Mouse (Mus musculus) forebrain, embryonic 11.5 days (tissue): ENCODE data around the gene Pou2f2. TPM values are rescaled to one million over a fixed set of nuclear protein-coding genes. Genes with fewer than 3 reads are reported as not detected.

Experiments used
- ATAC-seq: fragments of 200-750 bp; cut with Nextera tagmentation; replicated peaks from 2 replicates; pipeline ENCODE4 v1.8.0; 2017; ENCODE audit warnings: moderate TSS enrichment; ENCODE audit not compliant: low FRiP score
- DNase-seq: peaks from one replicate; pipeline ENCODE4 v3.0.0-alpha.2; 2017; ENCODE audit warnings: low spot score
- H3K27ac ChIP-seq: fragments of 300-500 bp; sonication (generic); 2 replicates; pipeline ENCODE4 v1.5.1; 2014; ENCODE audit warnings: low read depth, low read length
- H3K27me3 ChIP-seq: fragments of 300-500 bp; sonication (generic); 2 replicates; pipeline ENCODE4 v1.6.1; 2014; ENCODE audit warnings: mild to moderate bottlenecking, low read length, mixed read lengths; ENCODE audit not compliant: control insufficient read depth, insufficient read depth
- H3K36me3 ChIP-seq: fragments of 300-500 bp; sonication (generic); 2 replicates; pipeline ENCODE4 v1.6.1; 2014; ENCODE audit warnings: mild to moderate bottlenecking, low read length, moderate library complexity, mixed read lengths; ENCODE audit not compliant: control insufficient read depth, insufficient read depth
- H3K4me1 ChIP-seq: fragments of 300-500 bp; sonication (generic); replicated peaks from 2 replicates; pipeline ENCODE4 v1.6.1; 2014; ENCODE audit warnings: low read length, mixed read lengths; ENCODE audit not compliant: control insufficient read depth, insufficient read depth
- H3K4me2 ChIP-seq: fragments of 300-500 bp; sonication (generic); 2 replicates; pipeline ENCODE4 v1.6.1; 2014; ENCODE audit warnings: low read depth, mild to moderate bottlenecking, low read length, moderate library complexity, mixed read lengths; ENCODE audit not compliant: severe bottlenecking
- H3K4me3 ChIP-seq: fragments of 300-500 bp; sonication (generic); 2 replicates; pipeline ENCODE4 v1.5.1; 2014; ENCODE audit warnings: low read depth, low read length
- H3K9ac ChIP-seq: fragments of 300-500 bp; sonication (generic); 2 replicates; pipeline ENCODE4 v1.6.1; 2014; ENCODE audit warnings: low read length
- H3K9me3 ChIP-seq: fragments of 300-500 bp; sonication (generic); 2 replicates; pipeline ENCODE4 v1.6.1; 2016; ENCODE audit warnings: low read length, mixed read lengths; ENCODE audit not compliant: control insufficient read depth
- WGBS: fragments of 180-500 bp; shearing (Covaris S2); extraction: QIAGEN DNeasy Blood & Tissue Kit; methylation state at CpG from one replicate; pipeline ENCODE4 v1.1.7; 2014; 5-methylcytosine and 5-hydroxymethylcytosine counted together
- polyA plus RNA-seq: library from polyadenylated mRNA; unstranded; fragments of >200 nt; fragmentation: Nextera tagmentation; extraction: Ambion mirVana; gene quantifications from 2 replicates; pipeline ENCODE4 v1.2.1, GENCODE M21; 2014

Gene Pou2f2
- polyA plus RNA-seq, 1 experiment from 2014 or later, result 16.8 TPM

DNA sequence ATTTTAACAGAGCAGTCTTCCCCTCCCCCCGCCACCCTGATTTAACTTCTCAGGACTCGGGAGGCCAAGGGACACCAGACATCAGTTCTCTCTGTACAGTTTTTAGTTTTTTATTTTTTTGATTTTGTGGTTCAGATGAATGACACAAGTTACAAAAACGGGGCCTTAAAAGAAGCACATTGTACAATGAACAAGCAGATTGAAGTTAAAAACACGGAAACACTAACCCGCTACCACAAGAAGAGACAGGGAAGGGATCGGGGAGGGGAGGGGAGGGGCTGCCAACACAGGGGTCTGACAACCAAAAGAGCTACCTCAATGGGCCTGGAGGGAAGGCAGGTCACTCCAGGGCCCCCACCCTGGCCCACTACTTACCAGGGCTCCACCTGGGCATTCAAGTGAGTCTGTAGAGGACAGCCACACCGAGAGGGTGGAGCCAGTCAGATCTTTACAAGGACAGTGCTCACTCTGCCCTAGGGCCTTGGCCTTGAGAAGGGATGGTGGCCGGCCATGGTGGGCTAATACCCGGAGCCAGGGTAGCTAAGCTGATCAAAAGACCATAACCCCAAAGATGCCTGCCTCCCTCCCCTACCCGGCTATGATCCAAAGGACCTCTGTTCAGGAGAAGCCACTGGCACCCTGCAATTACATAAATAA lies 92.1 kb downstream of the Pou2f2 start:
- no peak for DNase-seq

DNA sequence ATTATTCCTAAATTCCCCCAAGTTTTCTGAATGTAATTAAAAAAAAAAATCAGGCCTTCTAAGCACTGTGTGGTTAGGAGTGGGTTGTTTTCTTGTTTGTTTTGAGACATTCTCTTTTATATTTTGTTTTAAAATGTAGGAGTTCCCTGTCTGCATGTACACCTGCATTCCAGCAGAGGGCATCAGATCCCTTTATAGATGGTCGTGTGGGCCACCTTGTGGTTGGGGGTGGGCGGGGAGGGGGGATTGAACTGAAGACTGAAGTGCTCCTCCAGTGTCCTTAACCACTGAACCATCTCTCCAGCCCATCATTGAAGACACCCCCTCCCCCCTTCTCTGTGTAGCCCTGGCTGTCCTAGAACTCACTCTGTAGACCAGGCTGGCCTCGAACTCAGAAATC lies 92.9 kb downstream of the Pou2f2 start:
- Histone ChIP-seq H3K9ac (no peak overlapping the region), H3K4me2 (no peak overlapping the region), H3K4me3 (no peak overlapping the region), H3K4me1 (peaks cover 3% of the 10 kb centered on the region; the same call in 1 of the 2 replicates), H3K36me3 (peaks cover 15% of the 10 kb centered on the region), H3K9me3 (no peaks in the 10 kb centered on the region), H3K27me3 (no peaks in the 10 kb centered on the region), H3K27ac (no peak overlapping the region)
- 49% methylated on average over 3 of the region's 3 CpGs for WGBS
- no peak for ATAC-seq
- DNase-seq, result no peak

More for the DNA sequence above, 92.1 kb downstream of the Pou2f2 start:
- Histone ChIP-seq H3K36me3 (peaks cover 12% of the 10 kb centered on the region), H3K27me3 (no peaks in the 10 kb centered on the region), H3K4me1 (peaks cover 3% of the 10 kb centered on the region; the same call in 1 of the 2 replicates), H3K27ac (no peak overlapping the region), H3K4me2 (no peak overlapping the region), H3K4me3 (no peak overlapping the region), H3K9me3 (no peaks in the 10 kb centered on the region), H3K9ac (no peak overlapping the region)
- whole genome bisulfite sequencing, result 60% methylated on average over 10 of the region's 10 CpGs
- peak; percentile 31; the same call in 1 of the 2 replicates for ATAC-seq

DNA sequence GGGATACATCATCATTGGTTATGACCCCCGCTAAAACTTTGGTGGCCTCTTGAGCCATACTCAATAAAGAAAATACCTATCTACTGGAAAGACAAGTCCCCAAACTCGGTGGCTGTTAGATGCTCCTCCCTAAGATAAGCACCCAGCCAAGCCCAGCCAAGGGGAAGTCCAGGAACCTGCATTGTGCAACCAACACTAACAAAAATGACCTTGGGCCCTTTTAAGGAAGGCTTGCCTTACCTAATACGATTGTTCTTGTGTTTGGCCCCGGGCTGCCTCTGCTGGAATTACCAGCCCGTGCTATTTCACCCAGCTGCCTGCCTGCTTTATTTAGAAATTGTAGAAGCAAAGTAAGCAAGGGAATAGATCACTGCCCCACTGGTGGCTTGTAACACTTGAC lies 94.9 kb downstream of the Pou2f2 start:
- Histone ChIP-seq H3K27me3 (no peaks in the 10 kb centered on the region), H3K4me2 (no peak overlapping the region), H3K27ac (no peak overlapping the region), H3K36me3 (peaks cover 22% of the 10 kb centered on the region), H3K4me1 (0 out of 2 replicates have a peak, but pooled peaks cover 3% of the 10 kb centered on the region), H3K9ac (no peak overlapping the region), H3K9me3 (no peaks in the 10 kb centered on the region), H3K4me3 (no peak overlapping the region)
- no peak for DNase-seq
- WGBS, result 88% methylated on average over 5 of the region's 5 CpGs
- no peak for ATAC-seq

DNA sequence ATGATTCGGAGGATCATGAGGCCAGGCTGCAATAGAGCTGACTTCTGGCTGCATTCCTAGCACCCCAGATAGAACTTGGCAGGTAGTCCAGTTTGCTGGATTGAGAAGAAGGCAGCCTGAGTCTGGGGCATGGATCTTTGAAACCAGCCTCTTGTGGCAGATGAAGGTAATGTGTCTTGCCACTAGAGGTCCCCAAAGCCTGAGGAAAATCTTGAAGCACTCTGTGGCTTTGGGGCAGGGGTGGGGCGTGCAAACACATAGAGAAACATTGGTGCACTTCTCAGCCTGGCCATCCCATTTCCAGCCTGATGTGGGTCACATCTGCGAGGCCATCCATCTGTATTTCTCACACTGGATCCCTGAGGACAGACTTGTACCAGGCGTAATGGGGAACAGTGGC lies 97.0 kb downstream of the Pou2f2 start:
- DNase-seq, result no peak
- Histone ChIP-seq H3K4me1 (peaks cover 7% of the 10 kb centered on the region), H3K4me3 (no peak overlapping the region), H3K27ac (no peak overlapping the region), H3K9me3 (no peaks in the 10 kb centered on the region), H3K4me2 (no peak overlapping the region), H3K36me3 (peaks cover 22% of the 10 kb centered on the region), H3K9ac (no peak overlapping the region), H3K27me3 (no peaks in the 10 kb centered on the region)
- no peak for ATAC-seq
- 89% methylated on average over 4 of the region's 4 CpGs for WGBS

GRCm38 (mm10) chr7:25080431-25080830 lies 99.1 kb downstream of the Pou2f2 start:
- ATAC-seq, result no peak
- no peaks in the 10 kb centered on the region for H3K27me3 ChIP-seq
- H3K4me1 ChIP-seq, result peaks cover 9% of the 10 kb centered on the region
- DNase-seq, result no peak
- no peak overlapping the region for H3K4me3 ChIP-seq
- no peak overlapping the region for H3K9ac ChIP-seq
- no peak overlapping the region for H3K4me2 ChIP-seq
- 95% methylated on average over 13 of the region's 13 CpGs for whole genome bisulfite sequencing
- peaks cover 22% of the 10 kb centered on the region for H3K36me3 ChIP-seq
- no peak overlapping the region for H3K27ac ChIP-seq
- H3K9me3 ChIP-seq, result no peaks in the 10 kb centered on the region

DNA sequence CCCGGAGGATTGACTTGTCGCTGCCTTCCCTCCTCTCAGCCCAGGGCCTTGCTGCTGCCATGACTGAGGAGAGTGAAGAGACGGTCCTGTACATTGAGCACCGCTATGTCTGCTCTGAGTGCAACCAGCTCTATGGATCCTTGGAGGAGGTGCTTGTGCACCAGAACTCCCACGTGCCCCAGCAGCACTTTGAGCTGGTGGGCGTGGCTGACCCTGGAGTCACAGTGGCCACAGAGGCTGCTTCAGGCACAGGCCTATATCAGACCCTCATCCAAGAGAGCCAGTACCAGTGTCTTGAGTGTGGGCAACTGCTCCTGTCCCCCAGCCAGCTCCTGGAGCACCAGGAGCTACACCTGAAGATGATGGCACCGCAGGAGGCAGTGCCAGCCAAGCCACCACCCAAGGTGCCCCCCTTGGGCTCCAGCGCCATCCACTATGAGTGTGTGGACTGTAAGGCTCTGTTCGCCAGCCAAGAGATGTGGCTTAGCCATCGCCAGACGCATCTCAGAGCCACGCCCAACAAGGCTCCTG lies 100.0 kb downstream of the Pou2f2 start:
- no peak overlapping the region for H3K9ac ChIP-seq
- H3K4me1 ChIP-seq, result peaks cover 12% of the 10 kb centered on the region
- H3K4me3 ChIP-seq, result no peak overlapping the region
- no peak for ATAC-seq
- no peak for DNase-seq
- H3K27me3 ChIP-seq, result no peaks in the 10 kb centered on the region
- no peak overlapping the region for H3K27ac ChIP-seq
- peaks cover 22% of the 10 kb centered on the region for H3K36me3 ChIP-seq
- H3K9me3 ChIP-seq, result no peaks in the 10 kb centered on the region
- 85% methylated on average over 12 of the region's 12 CpGs for WGBS
- no peak overlapping the region for H3K4me2 ChIP-seq

- H3K4me2 ChIP-seq, result peak overlapping the region; percentile 85
- H3K4me3 ChIP-seq, result peak overlapping the region; percentile 94
- ATAC-seq, result peak; percentile 54; the same call in 1 of the 2 replicates
- H3K27me3 ChIP-seq, result no peaks in the 10 kb centered on the region
- peaks cover 10% of the 10 kb centered on the region for H3K36me3 ChIP-seq
- peak overlapping the region; percentile 94 for H3K27ac ChIP-seq
- peak overlapping the region; percentile 91 for H3K9ac ChIP-seq
- DNase-seq, result no peak
- H3K4me1 ChIP-seq, result peaks cover 21% of the 10 kb centered on the region
- H3K9me3 ChIP-seq, result no peaks in the 10 kb centered on the region
- WGBS, result 1% methylated on average over 33 of the region's 33 CpGs
These were observed 102.1 kb downstream of the Pou2f2 start for GRCm38 (mm10) chr7:25077414-25077755.

- Histone ChIP-seq H3K9me3 (no peaks in the 10 kb centered on the region), H3K27ac (peak overlapping the region; percentile 94), H3K4me2 (peak overlapping the region; percentile 85), H3K36me3 (peaks cover 9% of the 10 kb centered on the region), H3K4me3 (peak overlapping the region; percentile 94), H3K9ac (peak overlapping the region; percentile 91), H3K27me3 (no peaks in the 10 kb centered on the region), H3K4me1 (peaks cover 21% of the 10 kb centered on the region)
- under 1% methylated on average over 56 of the region's 56 CpGs for WGBS
- ATAC-seq (peak; percentile 96), DNase-seq (peak; percentile 97)
These were observed 102.7 kb downstream of the Pou2f2 start for GRCm38 (mm10) chr7:25076663-25077413.
